Mouse (Mus musculus): Measurements from ENCODE around the gene Polrmt. TPM values are rescaled to one million over a fixed set of nuclear protein-coding genes. Genes with fewer than 3 reads are reported as not detected.

Gene Polrmt
- polyA plus RNA-seq, 1 experiment from 2014 or later = 33.3 TPM

- Histone ChIP-seq H3K27me3 (ENCODE audit: control insufficient read depth, insufficient read depth, low read length) (no peaks in the 10 kb centered on the region), H3K9ac (ENCODE audit: low read length) (peak within 1 kb of the TSS; percentile 48; the same call in 1 of the 2 replicates), H3K36me3 (ENCODE audit: control insufficient read depth, insufficient read depth, low read length) (peaks cover 18% of the 10 kb centered on the region), H3K4me2 (ENCODE audit: low read depth, low read length) (peak within 1 kb of the TSS; percentile 65), H3K4me1 (ENCODE audit: control insufficient read depth, insufficient read depth, low read length) (peaks cover 2% of the 10 kb centered on the region; the same call in 1 of the 2 replicates), H3K27ac (ENCODE audit: low read length) (no peak within 1 kb of the TSS), H3K4me3 (replicated peaks; ENCODE audit: low read length) (peak within 1 kb of the TSS; percentile 29), H3K9me3 (replicated peaks; ENCODE audit: control insufficient read depth, low read length) (no peaks in the 10 kb centered on the region)
- 3% methylated on average over 36 of the region's 36 CpGs for WGBS
- ATAC-seq (ENCODE audit: insufficient read depth, low FRiP score) = peak; percentile 84
These were observed 8.6 kb upstream of the Polrmt start, which contains the start of gene Fgf22 for GRCm38 (mm10) chr10:79754856-79755516. Fgf22 (plus strand) TSS chr10:79755076.

DNA sequence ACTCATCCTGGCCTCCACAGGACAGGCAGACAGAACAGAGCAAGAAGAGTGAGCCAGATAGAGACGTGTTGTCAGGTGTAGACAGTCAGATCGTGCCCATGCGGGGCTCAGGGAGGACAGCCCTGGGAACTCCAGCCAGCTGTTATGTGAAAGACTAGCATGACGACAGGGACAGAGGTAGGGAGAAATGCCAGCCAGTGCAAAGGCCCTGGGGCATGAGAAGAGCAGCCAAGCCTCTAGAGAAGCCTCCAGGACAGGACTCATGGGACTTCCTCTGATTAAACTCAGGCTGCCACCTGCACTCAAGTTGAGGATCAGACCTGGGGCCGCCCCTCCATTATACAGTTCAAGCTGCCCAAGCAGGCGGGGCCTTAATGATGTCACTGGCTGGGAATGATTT is 2.1 kb upstream of the Polrmt start:
- H3K4me2 ChIP-seq (ENCODE audit: low read depth, low read length) = no peak overlapping the region
- no peak overlapping the region for H3K9ac ChIP-seq (ENCODE audit: low read length)
- H3K9me3 ChIP-seq (replicated peaks; ENCODE audit: control insufficient read depth, low read length) = no peaks in the 10 kb centered on the region
- no peak for ATAC-seq (ENCODE audit: insufficient read depth, low FRiP score)
- H3K4me3 ChIP-seq (replicated peaks; ENCODE audit: low read length) = no peak overlapping the region
- H3K27ac ChIP-seq (ENCODE audit: low read length) = no peak overlapping the region
- 82% methylated on average over 6 of the region's 6 CpGs for WGBS
- H3K36me3 ChIP-seq (ENCODE audit: control insufficient read depth, insufficient read depth, low read length) = 0 out of 2 replicates have a peak, but pooled peaks cover 5% of the 10 kb centered on the region
- no peaks in the 10 kb centered on the region for H3K27me3 ChIP-seq (ENCODE audit: control insufficient read depth, insufficient read depth, low read length)
- H3K4me1 ChIP-seq (ENCODE audit: control insufficient read depth, insufficient read depth, low read length) = peaks cover 8% of the 10 kb centered on the region

DNA sequence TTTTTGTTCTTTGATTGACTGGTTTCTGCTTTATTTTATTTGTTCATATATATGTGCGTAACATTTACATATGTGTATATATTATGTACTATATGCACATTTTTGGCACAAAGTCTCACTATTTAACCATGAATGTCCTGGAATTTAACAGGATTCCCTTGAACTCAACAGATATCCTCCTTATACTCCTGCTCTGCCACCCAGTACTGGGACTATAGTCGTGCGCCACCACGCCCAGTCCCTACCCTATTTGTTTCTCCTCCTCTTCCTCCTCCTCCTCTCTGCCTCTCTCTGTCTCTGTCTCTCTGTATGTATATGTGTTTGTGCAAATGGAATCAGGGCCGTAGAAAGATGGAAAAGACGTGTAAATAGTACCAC is 382 bp upstream of the Polrmt start:
- Histone ChIP-seq H3K4me3 (replicated peaks; ENCODE audit: low read length) (peak overlapping the region; percentile 82), H3K9ac (ENCODE audit: low read length) (peak overlapping the region; percentile 66)

DNA sequence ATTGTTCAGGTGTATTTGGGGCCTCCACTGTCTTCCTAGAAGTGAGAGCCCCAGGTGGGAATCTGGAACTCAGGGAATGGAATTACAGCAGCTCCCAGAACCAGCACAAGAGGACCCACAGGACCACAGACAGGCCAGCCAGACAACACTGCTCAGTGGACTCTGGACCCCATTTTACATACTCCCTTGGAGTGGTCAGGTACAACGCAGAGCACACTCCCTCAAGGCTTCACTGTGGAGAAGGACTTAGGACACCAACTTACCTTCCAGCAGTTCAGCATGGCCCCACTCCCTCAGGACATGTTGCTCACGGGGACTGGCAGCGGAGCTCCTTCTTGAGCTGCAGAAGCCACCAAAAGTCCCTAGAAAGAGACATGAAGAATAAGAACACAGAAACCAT is 970 bp downstream of the Polrmt start:
- H3K4me1 ChIP-seq (ENCODE audit: control insufficient read depth, insufficient read depth, low read length) = peaks cover 8% of the 10 kb centered on the region
- no peak for ATAC-seq (ENCODE audit: insufficient read depth, low FRiP score)
- peak overlapping the region; percentile 48; the same call in 1 of the 2 replicates for H3K9ac ChIP-seq (ENCODE audit: low read length)
- no peak overlapping the region for H3K27ac ChIP-seq (ENCODE audit: low read length)
- no peaks in the 10 kb centered on the region for H3K27me3 ChIP-seq (ENCODE audit: control insufficient read depth, insufficient read depth, low read length)
- peaks cover 22% of the 10 kb centered on the region for H3K36me3 ChIP-seq (ENCODE audit: control insufficient read depth, insufficient read depth, low read length)
- H3K9me3 ChIP-seq (replicated peaks; ENCODE audit: control insufficient read depth, low read length) = peaks cover 7% of the 10 kb centered on the region; the same call in 1 of the 2 replicates
- peak overlapping the region; percentile 77 for H3K4me2 ChIP-seq (ENCODE audit: low read depth, low read length)
- WGBS = 90% methylated on average over 3 of the region's 3 CpGs
- H3K4me3 ChIP-seq (replicated peaks; ENCODE audit: low read length) = peak overlapping the region; percentile 82

More for the DNA sequence above, 382 bp upstream of the Polrmt start:
- ATAC-seq (ENCODE audit: insufficient read depth, low FRiP score) = peak; percentile 68
- Histone ChIP-seq H3K36me3 (ENCODE audit: control insufficient read depth, insufficient read depth, low read length) (peaks cover 9% of the 10 kb centered on the region), H3K9me3 (replicated peaks; ENCODE audit: control insufficient read depth, low read length) (no peaks in the 10 kb centered on the region), H3K4me1 (ENCODE audit: control insufficient read depth, insufficient read depth, low read length) (peaks cover 8% of the 10 kb centered on the region), H3K4me2 (ENCODE audit: low read depth, low read length) (peak overlapping the region; percentile 58), H3K27me3 (ENCODE audit: control insufficient read depth, insufficient read depth, low read length) (no peaks in the 10 kb centered on the region), H3K27ac (ENCODE audit: low read length) (0 out of 2 replicates have a peak overlapping the region, but pooled peaks have one; percentile 42)
- WGBS = 20% methylated on average over 6 of the region's 6 CpGs

DNA sequence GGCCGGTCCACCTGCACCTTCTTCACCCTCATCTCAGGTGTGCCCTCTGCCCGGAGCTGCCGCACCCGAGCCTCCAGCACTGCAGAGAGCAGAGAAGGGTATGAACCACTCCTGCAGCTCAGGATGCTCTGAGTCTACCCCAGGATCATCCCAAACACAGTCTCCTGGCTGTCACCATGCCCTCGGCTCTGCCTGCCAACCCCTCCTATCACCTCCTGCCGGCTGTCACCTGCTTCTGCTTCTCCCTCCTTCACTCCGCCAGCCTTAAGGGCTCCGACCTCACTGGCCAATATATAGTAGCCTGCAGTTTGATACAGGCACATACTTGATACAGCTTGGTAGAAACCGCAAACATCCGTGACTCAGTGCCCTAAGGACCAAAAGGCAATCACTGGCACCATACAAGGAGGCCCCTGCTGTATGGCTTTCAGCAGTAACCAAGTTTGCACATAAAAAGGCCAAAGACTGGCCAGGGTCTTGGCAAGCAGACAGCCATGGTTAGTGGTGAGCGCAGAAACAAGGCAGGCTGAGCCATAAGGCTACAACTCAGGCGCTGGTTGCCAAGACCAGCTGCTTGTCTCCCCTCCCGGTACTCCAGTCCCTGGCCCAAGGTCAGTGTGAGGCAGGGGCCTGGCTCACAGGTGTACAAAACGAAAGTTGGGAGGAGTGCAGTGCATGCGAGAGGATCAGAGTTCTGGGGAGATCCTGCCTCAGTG is 2.6 kb downstream of the Polrmt start:
- peaks cover 8% of the 10 kb centered on the region for H3K4me1 ChIP-seq (ENCODE audit: control insufficient read depth, insufficient read depth, low read length)
- no peaks in the 10 kb centered on the region for H3K27me3 ChIP-seq (ENCODE audit: control insufficient read depth, insufficient read depth, low read length)
- H3K4me3 ChIP-seq (replicated peaks; ENCODE audit: low read length) = no peak overlapping the region
- H3K9ac ChIP-seq (ENCODE audit: low read length) = no peak overlapping the region
- WGBS = 90% methylated on average over 15 of the region's 15 CpGs
- H3K4me2 ChIP-seq (ENCODE audit: low read depth, low read length) = no peak overlapping the region
- no peak overlapping the region for H3K27ac ChIP-seq (ENCODE audit: low read length)
- H3K9me3 ChIP-seq (replicated peaks; ENCODE audit: control insufficient read depth, low read length) = peaks cover 23% of the 10 kb centered on the region
- peaks cover 38% of the 10 kb centered on the region for H3K36me3 ChIP-seq (ENCODE audit: control insufficient read depth, insufficient read depth, low read length)
- ATAC-seq (ENCODE audit: insufficient read depth, low FRiP score) = no peak

GRCm38 (mm10) chr10:79743161-79743560 is 3.2 kb downstream of the Polrmt start:
- no peak overlapping the region for H3K27ac ChIP-seq (ENCODE audit: low read length)
- H3K4me2 ChIP-seq (ENCODE audit: low read depth, low read length) = no peak overlapping the region
- H3K36me3 ChIP-seq (ENCODE audit: control insufficient read depth, insufficient read depth, low read length) = peaks cover 45% of the 10 kb centered on the region
- 90% methylated on average over 11 of the region's 11 CpGs for WGBS
- no peak for ATAC-seq (ENCODE audit: insufficient read depth, low FRiP score)
- H3K27me3 ChIP-seq (ENCODE audit: control insufficient read depth, insufficient read depth, low read length) = no peaks in the 10 kb centered on the region
- peaks cover 29% of the 10 kb centered on the region for H3K9me3 ChIP-seq (replicated peaks; ENCODE audit: control insufficient read depth, low read length)
- H3K9ac ChIP-seq (ENCODE audit: low read length) = no peak overlapping the region
- no peak overlapping the region for H3K4me3 ChIP-seq (replicated peaks; ENCODE audit: low read length)
- peaks cover 8% of the 10 kb centered on the region for H3K4me1 ChIP-seq (ENCODE audit: control insufficient read depth, insufficient read depth, low read length)

- no peak overlapping the region for H3K27ac ChIP-seq (ENCODE audit: low read length)
- H3K36me3 ChIP-seq (ENCODE audit: control insufficient read depth, insufficient read depth, low read length) = peaks cover 68% of the 10 kb centered on the region
- no peaks in the 10 kb centered on the region for H3K27me3 ChIP-seq (ENCODE audit: control insufficient read depth, insufficient read depth, low read length)
- peaks cover 6% of the 10 kb centered on the region for H3K4me1 ChIP-seq (ENCODE audit: control insufficient read depth, insufficient read depth, low read length)
- H3K4me2 ChIP-seq (ENCODE audit: low read depth, low read length) = no peak overlapping the region
- H3K4me3 ChIP-seq (replicated peaks; ENCODE audit: low read length) = no peak overlapping the region
- H3K9me3 ChIP-seq (replicated peaks; ENCODE audit: control insufficient read depth, low read length) = peaks cover 43% of the 10 kb centered on the region
- 78% methylated on average over 11 of the region's 11 CpGs for WGBS
- no peak for ATAC-seq (ENCODE audit: insufficient read depth, low FRiP score)
- no peak overlapping the region for H3K9ac ChIP-seq (ENCODE audit: low read length)
These were observed 5.5 kb downstream of the Polrmt start for GRCm38 (mm10) chr10:79740863-79741262.

DNA sequence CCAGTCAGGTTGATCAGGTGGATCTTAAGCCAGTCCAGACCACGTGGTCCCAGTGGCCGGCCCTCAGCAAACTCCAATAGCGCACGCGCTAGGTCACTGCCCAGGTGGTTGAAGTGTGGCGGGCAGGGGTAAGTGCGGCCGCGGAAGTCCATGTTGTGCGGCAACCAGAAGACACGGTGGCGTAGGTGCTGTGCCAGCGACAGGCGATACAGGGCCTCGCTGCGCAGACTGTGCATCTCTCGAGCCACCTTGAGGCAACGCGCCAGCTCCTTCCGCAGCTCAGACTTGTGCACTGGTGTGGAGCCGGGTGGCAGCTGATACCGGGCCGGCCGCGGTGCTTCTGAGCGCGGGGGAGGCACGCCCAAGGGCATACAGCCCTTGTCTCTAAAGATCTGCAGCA is 7.1 kb downstream of the Polrmt start:
- no peak overlapping the region for H3K9ac ChIP-seq (ENCODE audit: low read length)
- no peak overlapping the region for H3K27ac ChIP-seq (ENCODE audit: low read length)
- ATAC-seq (ENCODE audit: insufficient read depth, low FRiP score) = no peak
- peaks cover 79% of the 10 kb centered on the region for H3K36me3 ChIP-seq (ENCODE audit: control insufficient read depth, insufficient read depth, low read length)
- H3K27me3 ChIP-seq (ENCODE audit: control insufficient read depth, insufficient read depth, low read length) = no peaks in the 10 kb centered on the region
- no peak overlapping the region for H3K4me2 ChIP-seq (ENCODE audit: low read depth, low read length)
- peaks cover 44% of the 10 kb centered on the region for H3K9me3 ChIP-seq (replicated peaks; ENCODE audit: control insufficient read depth, low read length)
- H3K4me1 ChIP-seq (ENCODE audit: control insufficient read depth, insufficient read depth, low read length) = no peaks in the 10 kb centered on the region
- 96% methylated on average over 28 of the region's 28 CpGs for WGBS
- no peak overlapping the region for H3K4me3 ChIP-seq (replicated peaks; ENCODE audit: low read length)

DNA sequence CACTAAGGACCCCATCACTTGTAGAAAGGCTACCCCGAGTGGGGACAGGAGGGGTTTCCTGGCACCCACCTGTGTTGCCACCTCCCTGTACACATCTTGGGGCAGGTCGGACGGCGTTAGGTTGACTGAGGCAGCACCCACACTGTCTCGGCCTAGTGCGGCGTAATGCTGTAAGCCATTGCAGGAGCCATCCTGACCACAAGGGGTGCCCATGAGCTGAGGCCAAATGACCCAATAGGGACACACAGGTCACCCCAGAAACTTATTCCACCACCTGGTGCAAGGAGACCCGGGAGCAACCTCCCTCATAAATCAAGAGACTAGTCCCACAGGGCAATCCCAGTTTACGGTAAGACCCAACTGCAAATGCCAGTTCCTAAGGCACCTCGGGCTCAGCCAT is 8.1 kb downstream of the Polrmt start:
- Histone ChIP-seq H3K27me3 (ENCODE audit: control insufficient read depth, insufficient read depth, low read length) (no peaks in the 10 kb centered on the region), H3K9ac (ENCODE audit: low read length) (no peak overlapping the region), H3K36me3 (ENCODE audit: control insufficient read depth, insufficient read depth, low read length) (peaks cover 82% of the 10 kb centered on the region), H3K27ac (ENCODE audit: low read length) (no peak overlapping the region), H3K4me2 (ENCODE audit: low read depth, low read length) (no peak overlapping the region), H3K4me1 (ENCODE audit: control insufficient read depth, insufficient read depth, low read length) (no peaks in the 10 kb centered on the region), H3K9me3 (replicated peaks; ENCODE audit: control insufficient read depth, low read length) (peaks cover 44% of the 10 kb centered on the region), H3K4me3 (replicated peaks; ENCODE audit: low read length) (no peak overlapping the region)
- WGBS = 93% methylated on average over 10 of the region's 10 CpGs
- ATAC-seq (ENCODE audit: insufficient read depth, low FRiP score) = no peak
